Mouse (Mus musculus): ENCODE data around the gene Vdac1.
A peak's percentile ranks its signal among the peaks of the same experiment; 100 is the strongest.

The Vdac1 gene

DNA sequence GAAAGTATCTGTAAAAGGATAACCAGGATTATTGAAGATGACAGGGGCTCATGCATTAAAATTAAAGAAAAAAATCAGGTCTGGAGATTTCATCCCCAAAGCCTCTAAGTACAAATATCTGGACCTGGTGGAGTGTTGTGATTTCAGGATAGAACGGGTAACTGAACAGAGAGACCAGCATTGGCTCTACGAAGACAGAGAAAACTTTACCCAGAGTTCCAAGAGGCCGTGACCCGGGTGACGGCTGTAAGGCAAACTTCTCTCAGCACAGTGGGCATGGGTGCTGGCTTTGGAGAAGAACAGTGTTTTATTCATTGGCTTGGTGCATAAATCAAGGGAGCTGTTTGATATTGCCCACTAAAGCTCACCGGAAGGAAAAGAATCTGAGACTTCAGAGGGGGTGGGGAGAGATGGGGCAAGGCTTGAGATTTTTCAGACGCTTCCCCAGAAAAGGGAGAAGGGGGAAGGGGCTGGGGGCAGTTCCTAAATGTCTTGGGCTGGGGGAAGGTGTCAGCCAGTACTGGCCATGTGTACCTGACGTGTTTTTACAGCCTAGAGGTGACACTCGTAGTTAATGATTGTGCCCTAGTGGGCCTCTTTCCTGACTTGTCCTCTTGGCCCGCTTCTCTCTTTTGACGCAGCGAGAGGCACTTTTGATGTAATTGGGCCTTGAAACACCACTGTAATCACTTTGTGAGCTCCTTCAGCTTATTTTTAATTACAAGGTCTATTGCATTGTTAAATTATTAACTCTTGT is 59.8 kb downstream of the Vdac1 start:
- DNase-seq (ENCODE audit: low read depth, low spot score) = no peak

DNA sequence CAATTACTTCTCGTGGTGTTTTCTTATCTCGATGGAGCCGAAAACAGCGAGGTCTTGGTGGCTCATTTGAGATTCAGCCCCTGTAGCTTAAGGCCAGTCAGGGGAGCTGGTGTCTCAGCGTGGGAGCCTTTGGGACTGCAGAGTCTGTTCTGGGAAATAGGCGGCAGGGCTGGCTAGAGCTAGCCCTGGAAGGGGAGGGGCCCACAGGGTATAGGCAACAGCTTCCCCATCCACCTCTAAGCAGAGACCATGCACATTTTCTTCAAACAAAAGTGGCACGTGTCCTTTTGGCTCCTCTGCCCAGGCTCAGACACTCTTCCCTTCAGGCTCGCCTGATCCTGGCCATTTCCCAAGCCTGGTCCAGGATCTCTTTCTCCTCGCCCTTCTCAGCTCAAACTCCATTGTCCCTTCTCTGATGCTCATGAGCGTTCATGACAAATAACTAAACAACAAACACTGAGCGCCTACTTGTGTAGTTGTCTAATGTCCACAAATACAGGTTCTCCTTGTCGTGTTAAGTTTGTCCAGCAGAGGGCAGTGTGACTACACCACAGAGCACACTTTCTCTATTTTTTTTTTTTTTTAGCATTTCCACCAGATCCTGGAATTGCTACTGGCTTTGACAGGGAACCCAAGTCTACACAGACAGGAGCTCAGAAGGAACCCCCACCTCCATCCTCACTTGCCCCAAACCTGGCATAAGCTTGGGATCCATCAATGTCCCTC is 60.6 kb downstream of the Vdac1 start:
- DNase-seq (ENCODE audit: low read depth, low spot score) = peak; percentile 40

DNA sequence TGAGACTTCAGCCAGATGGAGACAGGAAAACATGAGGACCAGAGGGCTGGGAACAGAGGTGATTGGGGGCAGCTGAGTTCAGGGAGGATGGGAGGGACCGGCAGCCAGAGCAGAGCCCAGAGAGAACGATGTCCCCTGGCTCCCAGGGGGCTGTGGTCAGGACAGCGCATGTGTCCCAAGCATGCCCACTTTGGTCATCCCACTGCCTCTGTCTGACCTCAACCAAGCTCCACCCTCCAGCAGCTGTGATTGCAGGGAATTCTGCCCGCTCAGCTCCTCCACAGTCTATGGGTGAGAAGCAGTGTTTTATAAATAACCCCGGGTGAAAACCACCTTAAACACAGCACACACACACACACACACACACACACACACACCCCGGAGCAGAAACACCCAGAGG is 68.8 kb downstream of the Vdac1 start:
- DNase-seq (ENCODE audit: low read depth, low spot score) = no peak

DNA sequence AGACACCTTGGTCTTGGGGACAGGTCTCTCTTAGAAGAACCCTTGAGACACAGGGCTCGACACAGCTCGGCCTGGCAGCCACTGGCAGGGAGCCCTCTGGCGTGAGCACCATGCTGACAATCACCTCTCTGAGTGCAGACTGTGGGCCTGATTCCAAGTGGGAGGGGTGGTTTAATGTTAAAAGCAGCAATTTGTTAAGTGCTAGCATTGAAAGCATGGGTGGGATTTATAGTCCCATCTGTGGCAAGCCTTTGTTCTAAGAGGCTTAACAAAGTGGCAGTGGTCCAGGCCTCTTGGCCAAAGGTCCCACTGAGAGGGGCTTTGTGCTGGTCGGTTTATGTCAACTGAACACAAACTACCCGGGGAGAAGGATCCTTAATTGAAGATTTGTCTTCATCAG is 70.9 kb downstream of the Vdac1 start:
- no peak for DNase-seq (ENCODE audit: low read depth, low spot score)

DNA sequence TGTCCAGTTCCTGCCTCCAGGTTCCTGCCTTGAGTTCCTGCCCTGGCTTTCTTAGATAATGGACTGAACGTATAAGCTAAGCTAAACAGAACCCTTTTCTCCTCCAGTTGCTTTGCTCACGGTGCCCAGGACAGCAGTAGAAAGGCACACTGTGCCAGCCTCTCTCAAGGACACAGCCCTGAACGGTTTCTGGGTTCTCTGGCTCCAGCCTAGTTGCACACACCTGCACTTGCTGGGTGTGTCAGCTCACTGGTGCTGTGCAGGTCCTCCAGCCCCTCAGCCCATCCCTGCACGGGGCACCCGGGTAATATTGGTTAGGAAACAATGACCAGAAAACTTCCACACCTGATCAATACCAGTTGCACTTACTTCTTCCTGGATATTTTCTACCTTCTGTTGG is 71.5 kb downstream of the Vdac1 start:
- no peak for DNase-seq (ENCODE audit: low read depth, low spot score)

DNA sequence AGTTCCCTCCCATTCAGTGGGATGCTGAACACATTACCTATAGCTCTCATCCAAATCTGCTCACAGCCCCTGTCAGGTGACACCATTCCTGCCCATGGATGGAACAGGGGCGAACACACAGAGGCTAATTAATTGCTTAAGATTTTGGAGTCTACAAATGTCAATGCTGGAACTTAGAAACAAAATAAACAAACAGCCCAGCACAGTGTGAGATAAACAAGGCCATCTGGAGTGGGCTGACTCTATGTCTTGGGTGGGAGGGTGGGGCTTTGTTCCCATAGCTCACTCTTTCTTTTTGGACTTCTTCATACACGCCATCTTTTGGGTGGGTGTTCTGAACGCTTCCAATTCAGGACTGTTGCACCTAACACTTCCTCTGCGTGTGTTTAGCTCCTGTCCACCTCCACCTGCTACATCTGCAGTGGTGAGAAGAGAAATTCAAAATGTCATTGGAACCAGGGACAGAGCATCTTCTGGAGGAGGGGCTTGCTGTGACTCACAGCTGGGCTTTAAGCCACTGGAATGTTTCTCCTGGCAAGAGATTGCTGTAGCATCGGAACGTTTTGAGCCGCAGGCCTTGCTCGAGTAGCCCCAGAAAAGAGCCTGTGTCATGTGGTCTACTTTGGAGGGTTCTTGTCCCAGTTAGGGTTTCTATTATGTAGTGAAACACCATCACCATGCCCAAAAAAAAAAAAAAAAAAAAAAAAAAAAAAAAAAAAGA is 72.6 kb downstream of the Vdac1 start:
- no peak for DNase-seq (ENCODE audit: low read depth, low spot score)

DNA sequence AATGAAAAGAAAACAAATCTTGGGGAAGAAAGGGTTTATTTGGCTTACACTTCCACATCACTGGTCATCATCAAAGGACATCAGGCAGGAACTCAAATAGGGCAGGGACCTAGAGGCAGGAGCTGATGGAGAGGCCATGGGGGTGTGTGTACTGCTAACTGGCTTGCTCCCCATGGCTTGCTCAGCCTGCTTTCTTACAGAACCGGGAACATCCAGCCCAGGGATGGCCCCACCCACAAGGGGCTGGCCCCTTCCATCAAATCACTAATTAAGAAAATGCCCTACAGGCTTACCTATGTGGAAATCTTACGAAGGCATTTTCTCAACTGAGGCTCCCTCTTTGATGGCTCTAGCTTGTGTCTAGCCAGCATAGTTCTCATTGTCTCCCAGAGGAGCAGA is 73.1 kb downstream of the Vdac1 start:
- DNase-seq (ENCODE audit: low read depth, low spot score) = no peak

DNA sequence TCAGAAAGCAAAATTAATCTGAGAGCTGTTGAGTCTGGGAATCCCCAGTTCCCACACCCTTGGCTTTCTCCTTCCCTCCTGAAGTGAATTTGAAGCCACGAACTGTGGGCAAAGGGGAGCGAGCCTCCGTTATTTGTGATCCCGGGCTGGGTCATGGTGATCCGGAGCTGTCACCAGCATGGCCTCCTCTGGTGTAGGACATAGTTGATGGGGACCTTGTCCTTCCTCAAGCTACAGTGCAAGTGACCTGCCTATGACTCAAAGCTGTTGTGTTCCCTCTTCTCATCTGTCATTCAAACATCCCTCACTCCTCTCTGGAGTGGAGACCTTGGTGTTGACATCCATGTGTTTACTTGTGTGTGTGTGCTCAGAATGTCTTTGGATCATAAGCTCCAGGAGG is 74.8 kb downstream of the Vdac1 start:
- no peak for DNase-seq (ENCODE audit: low read depth, low spot score)

DNA sequence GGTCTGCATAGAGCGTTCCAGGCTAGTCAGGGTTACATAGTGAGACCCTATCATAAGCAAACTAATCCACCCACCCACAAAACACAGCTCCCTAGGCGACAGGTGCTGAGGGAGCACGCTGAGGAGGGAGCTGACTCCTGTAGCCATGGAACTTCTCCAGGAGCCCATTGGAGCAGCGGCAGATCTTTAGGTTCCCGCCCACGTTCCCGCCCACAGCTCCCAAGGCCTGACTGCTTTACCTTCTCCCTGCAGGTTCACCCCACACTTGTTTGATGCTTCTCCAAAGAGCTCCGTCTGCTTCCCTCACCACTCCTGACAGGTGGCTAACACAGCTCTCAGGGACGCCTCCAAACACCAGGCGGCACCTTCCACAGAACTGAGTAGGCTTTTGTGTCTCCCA is 76.5 kb downstream of the Vdac1 start:
- DNase-seq (ENCODE audit: low read depth, low spot score) = no peak
